Mouse (Mus musculus) adrenal gland, adult (tissue): ENCODE measurements around the gene Slc25a36.

Experiments used
- DNase-seq, 2 experiments: peaks; one replicate each; pipeline ENCODE4 v3.0.0; 2022 to 2023; ENCODE audit warnings: low spot score in 1 of 2; ENCODE audit not compliant: inconsistent age in 2 of 2

Slc25a36 gene

DNA sequence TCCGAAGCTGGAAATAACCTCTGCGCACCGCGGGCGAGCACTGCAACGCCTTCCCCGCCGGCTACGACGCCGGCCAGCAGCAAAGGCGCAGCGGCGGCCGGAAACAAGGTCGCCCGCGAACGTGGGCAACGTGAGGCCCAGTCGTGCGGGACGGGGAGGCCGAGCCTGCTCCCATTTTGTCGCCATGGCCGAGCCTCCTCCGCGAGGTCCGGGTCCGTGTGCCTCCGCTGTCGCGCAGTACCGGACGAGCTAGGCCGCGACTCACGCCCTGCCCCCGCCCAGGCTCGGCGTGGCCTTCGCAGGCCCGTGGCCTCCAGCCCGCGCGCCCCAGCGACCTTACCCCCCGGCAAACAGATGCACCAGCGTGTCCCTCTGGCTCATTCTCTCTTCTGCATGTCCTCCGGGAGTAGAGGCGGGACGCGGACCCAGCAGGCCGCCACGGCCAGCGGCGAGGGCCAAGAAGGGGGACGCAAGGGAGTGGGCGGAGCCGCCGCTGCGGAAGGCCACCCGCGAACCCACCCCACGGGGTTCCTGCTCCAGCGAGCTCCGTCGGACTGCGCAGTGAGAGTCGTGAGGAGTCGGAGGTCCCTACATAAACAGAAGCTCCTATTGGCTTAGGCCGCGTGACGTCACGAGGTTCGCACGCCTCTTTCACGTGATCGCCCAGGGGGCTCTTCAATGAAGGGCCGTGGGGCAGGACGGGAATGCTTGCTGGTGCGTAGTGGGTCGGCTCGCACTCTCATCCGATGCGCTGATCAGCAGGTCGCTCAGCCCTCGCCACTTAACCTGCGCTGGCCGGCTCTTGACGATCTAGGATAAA lies at the start of gene Slc25a36:
Slc25a36 (minus strand) TSS at position 587 of the 820 bp plus-strand sequence.
- DNase-seq: peak; percentile 97 to 99

DNA sequence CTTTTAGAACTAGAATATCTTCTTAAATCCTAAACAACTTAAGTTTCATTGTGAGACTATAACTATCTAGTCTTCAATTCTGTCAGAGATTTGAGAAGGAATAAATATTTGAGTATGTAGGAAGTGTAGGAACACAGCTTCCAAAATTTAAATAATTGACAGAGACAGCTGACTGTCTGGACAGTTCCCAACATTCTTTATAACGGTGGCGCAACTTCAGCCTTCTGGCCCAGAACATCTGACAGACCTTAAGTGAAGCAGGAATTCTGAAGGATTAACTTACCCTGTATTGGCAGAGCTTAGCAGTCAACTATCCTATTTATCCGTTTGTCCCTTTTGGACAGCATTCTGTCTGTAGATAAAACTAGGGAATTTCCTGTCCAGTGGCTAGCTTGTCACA lies 47.5 kb upstream of the Slc25a36 start:
- DNase-seq: no peak

DNA sequence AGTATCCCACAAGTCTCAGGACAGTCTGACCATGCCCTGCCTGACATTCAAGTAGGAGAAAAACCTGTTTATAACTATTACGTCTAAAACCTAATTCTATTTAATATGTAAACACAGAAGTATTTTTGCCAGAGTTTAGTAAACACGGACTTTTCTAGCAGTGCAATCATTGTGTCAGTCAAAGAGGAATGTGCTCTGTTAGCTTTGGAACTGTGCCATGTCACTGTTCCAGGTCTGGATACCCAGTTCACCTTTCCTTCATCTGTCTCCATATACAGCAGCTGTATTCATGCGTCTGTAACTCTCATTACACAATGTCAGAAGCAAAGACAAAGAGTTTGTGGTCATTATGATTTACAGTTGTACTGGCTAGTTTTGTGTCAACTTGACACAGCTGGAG lies 45.0 kb upstream of the Slc25a36 start:
- no peak for DNase-seq

DNA sequence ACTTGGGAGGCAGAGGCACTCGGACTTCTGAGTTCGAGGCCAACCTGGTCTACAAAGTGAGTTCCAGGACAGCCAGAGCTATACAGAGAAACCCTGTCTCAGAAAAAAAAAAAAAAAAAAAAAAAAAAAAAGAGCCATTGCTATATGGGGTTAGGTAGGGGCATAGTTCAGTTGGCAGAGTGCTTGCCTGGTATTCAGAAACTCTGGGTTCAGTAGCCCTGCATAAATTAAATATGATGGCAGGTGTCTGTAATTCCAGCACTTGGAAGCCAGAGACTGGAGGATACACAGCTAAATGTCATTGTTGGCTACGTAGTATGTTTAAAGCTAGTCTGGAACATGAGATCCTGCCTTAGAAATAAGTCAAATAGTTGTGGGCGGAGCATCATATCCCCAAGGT lies 44.0 kb upstream of the Slc25a36 start:
- no peak for DNase-seq

DNA sequence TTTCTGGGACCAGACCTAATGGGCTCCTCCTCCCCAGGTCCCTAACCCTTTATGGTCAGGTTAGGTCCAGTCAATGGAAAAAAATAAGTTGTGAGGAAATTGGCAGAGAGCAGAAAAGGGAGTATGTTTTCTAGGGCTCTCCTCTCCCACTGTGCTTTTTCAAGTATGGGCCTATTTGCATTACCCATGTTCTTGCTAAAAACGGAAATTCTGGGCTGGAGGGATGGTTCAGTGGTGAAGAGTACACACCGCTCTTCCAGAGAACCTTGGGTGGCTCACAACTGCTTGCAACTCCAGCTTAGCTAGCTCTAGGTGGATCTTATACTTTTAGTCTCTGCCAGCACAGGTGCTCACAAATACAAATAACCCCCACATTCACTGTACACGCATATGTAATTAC lies 42.0 kb upstream of the Slc25a36 start:
- no peak for DNase-seq

DNA sequence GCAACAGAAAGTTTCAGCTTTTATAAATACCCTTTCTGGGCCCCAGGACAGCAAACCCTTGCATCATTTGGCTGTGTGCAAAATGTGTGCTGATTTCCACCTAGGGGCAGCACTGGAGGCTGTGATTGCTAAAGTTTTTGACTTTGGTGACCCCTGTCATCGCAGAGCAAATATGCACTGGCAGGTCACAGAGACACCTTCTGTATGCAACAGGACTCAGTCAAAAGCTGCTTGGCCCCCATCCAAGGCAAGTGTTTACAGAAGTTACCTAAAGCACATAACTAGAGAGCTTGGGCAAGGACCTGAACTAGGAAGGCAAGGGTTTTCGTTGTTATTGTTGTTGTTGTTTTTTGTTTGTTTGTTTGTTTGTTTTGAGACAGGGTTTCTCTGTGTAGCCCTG lies 36.3 kb upstream of the Slc25a36 start:
- no peak for DNase-seq

DNA sequence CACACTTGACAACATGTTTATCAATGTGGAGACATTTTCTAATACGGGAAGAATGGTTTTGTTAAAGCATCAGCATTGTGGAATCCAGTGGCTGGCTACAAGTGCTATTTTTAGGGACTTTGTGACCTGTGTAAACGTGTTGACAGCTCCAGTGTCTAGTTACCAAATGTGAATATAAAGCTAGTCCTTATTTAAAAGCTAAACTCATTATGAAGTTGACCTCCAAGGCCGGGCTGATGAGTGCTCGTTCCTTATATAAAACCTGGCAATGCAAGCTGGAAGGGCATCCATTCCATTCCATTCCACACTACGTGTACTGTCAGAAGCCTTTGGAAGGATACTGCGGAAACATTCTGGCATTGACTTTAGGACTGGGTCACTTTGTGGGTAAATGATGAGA lies 34.4 kb upstream of the Slc25a36 start:
- no peak for DNase-seq

DNA sequence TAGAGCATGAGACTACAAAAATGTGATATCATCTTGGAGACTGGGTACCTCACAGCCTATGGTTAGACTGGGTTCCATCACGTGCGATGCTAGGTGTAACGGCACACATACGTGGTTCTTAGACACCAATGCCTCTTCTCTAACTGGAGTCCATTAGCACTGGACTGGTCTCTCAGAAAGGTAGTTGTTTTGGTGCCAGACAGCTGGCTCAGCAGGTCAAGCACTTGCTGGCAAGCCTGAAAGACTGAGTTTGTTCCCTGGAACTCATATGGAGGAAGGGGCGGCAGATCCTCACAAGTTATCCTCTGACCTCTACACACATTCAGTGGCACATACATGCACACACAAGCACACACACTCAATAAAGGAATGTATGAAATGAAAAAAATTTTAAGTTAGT lies 32.5 kb upstream of the Slc25a36 start:
- no peak for DNase-seq

DNA sequence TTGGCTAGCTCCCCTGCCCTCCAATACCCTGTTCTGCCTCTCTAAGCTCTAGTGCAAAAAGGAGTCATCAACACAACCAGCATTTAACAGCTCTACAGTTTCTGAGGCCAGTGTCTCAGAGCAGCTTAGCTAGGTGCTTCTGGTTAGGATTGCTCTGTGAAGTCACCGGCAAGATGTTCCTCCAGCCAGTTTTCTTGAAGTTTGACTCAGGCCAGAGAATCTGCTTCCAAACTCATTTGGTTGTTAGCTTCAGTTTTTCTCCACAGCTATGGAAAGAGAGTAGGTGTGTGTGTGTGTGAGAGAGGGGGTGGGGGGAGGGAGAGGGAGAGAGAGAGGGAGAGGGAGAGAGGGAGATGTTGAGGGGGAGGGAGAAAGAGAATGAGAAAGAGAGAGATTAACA lies 31.6 kb upstream of the Slc25a36 start:
- no peak for DNase-seq

DNA sequence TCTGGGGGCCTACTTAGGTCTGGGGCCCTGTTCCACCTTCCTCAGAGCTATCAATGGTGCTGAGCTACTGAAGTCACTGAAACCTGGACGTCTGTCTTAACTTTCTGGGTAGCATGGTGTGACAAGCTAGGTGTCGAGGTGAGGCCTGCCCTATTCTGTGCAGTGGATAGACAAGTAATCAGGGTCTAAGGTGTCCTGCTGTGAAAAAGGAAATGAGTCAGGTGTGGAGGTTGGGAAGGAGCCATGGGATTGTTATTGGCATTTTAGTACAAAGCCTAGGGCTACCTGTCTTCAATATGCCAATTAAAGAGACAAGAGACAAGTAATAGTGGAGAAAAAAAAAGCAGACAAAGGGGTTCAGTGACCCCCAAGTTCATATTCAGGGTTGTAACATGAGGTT lies 30.8 kb upstream of the Slc25a36 start:
- DNase-seq: no peak

DNA sequence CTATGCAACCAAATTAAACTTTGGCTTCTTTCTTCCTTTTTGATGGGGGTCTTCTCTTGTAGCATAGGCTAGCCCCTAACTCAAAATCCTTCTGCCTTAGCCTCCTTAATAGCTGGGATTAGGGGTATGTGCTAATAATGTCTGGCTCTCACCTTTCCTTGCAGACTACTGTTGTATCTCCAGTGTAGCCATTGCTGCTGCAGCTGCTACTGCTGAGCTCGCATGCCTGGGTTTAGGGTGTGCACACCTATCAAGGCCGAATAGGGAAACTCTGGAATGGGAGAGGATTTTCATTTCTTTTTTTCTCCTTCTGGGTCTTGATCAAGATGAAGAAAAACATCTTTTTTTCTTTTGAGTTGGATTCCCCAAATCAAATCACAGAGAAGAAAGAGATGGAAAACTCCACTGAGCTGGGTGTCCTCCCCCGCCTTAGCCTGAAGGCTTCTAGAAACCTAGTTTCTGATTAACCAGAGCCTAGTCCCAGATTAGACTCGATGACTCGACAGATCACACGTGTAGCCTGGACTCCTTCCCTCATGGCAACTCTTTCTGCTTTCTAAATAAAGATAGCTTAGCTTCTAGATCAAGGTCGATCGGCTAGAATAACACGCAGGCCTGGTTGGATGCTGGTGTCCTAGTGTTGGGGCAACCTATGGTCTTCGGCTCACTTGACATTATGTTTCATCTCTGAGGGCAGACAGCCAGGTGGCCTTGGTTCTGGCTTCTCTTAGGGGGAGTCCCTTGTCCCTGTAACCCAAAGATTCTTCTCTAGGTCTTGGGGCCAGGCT lies 29.4 kb upstream of the Slc25a36 start:
- DNase-seq: peak in 1 of 2 experiments; percentile 33

DNA sequence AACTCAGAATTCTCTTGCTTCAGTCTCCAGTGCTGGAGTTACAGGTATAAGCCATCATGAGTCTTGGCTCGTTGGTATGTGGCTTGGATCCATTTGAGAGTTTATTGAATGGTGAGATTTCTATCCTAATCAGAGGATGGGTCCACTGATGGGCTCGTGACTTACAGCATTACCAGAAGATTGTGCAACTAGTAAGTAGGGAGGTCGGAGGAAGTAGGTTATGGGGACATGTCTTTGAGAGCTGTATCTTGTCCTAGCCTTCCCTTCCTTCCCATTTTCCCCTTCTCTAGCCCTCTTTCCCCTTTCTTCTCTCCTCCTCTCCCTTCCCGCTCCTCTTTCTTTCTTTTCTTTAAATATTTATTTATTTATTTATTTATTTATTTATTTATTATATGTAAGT lies 26.7 kb upstream of the Slc25a36 start:
- no peak for DNase-seq

DNA sequence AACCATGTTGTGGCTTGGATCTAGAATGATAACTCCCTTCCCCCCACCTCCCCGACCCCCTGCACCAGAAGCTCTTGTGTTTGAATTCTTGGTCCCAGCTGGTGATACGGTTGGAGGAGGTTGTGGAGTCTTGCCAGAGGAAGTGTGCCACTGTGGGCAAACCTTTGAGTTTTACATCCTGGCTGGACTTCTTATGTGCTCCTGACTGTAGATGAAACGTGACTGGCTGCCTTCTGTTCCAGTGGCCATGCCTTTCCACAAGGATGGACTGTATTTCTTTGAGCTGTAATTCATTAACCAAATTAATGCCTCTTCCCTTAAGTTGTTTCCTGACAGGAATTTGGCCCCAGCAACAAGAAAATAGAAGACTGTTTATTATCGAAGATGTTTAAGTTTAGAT lies 26.2 kb upstream of the Slc25a36 start:
- DNase-seq: no peak

DNA sequence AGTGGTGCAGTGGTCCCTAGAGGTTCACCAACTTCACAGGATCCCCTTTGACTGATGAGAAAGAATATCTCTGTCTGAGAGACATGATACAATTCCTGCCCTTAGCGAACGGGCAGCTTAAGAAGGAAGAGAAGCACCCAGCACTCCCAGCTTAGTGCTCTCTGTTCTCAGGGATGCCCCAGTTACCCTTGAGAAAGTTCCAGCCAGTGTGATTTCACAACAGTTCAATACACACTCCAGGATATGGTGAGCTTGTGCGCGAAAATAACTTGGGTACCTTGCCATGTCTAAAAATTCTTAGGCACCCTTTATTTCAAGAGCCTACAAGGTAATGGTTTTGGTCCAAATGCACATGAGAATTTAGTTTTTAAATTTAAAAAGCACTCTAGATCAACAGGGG lies 24.9 kb upstream of the Slc25a36 start:
- DNase-seq: no peak

DNA sequence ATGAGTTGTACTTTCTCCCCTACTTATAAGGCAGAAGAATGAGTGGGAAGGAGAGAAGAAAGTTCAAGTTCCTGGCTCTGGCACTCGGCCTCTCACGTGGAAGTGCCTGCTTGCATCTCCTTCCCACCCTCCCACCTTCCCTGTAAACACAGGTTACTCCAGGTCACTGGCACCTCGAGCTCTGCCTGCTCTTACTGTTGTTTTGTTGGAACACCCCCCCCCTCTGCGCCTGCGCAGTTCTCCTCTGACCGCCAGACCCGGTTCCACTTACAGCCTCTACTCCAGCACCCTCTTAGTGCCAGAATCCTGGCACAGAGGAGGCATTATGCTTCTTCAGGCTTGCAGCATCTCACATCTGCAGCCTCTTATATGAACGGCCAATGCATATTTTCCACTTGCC lies 22.2 kb upstream of the Slc25a36 start:
- no peak for DNase-seq

DNA sequence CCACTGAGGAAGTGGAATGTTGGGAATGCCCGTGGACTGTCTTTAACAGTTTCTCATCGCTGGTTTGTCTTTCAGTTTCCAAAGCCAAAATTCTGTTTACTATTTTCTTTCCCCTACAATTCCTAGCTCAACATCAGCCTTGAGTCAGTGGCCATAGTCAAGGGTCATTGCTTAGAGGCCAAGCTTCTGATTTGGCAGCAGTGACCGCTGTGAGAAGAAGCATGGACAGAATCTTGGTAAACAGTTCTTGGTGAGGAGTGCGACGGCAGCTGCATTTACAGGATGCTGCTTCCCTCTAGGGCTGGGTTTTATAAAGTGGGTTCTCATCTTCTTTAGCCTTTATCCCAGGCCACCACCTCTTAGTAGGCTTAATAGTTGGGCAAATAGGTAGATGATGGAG lies 19.0 kb upstream of the Slc25a36 start:
- DNase-seq: no peak

DNA sequence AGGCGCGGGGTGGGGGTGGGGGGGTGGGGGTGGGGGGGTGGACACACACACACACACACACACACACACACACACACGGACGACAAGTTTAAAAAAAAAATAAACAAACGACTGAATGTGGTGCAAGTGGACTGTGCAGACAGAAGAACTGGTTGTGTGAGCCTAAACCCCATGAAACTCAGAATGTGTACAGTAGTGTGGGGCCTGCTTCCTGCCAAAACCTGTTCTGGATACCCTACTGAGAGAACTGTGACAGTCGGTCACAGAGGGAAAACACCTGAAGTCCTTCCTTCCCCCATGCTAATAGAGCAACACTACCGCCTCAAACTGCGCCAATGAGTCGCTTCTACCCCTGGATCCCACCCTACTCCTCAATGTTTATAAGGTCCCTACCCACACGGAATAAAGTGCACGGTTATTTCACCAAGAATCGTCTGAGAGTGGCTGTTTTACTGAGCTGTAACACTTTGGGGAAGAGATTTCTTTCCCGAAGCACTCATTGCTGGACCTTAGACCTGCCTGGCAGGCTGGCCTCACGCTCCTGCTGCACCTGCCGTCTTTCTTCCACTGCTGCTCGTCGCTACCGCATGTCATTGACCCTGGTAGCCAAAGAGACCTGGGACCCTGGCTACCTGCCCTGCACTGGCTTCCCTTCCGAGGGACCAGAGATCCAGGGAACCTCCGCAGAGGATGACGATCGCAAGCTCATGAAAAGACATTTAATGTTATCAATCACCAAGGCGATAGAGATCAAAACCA lies 13.2 kb upstream of the Slc25a36 start:
- no peak for DNase-seq

DNA sequence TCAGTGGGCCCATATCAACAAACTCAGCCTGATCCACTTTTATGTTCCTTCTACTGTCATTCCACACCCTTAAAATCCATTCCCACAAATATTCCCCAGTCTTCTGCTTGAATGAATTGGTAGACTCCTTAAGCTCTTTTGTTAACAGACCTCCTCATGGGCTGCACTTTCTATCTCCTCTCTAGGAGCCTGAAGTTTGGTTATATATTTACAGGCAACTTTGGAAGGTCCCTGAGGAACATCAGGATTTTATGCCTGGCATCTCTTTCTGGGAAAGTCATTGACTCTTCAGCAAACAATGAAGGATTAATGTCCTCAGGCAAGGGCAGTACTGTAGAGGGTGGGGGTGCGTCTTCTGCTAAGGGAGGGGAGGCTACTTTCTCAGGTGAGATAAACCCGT lies 10.5 kb upstream of the Slc25a36 start:
- DNase-seq: no peak

DNA sequence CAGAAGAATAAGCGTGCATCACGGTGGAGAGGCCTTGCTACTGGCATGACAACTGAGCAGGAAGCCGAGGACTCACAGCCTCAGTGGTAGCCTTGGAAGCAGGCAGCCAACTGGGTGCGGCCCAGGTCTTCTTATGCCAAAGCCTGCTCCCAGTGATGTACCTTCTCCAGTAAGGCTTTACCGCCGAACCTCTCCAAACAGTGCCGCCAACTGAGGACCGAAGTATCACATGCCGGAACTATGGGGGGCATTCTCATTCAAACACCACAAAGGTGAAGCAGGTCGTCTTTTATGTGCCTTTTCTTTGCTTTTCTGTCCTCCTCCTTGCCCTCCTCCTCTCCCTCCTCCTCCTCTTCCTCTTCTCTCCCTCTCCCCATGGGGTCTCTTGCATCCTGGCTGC lies 3.3 kb upstream of the Slc25a36 start:
- no peak for DNase-seq

DNA sequence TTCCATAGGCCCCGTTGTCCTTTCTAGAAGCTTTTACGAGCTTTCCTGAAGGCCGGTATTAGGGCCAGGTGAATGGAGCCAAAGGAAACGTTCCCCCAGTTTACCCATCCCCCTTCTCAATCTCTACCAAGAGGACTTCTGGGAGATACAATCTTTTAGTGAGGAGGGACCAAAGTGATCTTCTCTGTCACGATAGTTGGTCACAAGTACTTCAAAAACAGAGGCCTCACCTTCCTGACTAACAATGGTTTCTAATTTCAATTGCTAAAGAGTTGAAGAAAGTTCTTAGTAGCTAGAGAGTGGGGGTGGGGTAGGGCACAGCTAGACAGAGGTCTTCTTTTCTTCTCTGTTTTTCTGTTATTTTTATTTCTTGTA lies 2.6 kb upstream of the Slc25a36 start:
- DNase-seq: no peak

DNA sequence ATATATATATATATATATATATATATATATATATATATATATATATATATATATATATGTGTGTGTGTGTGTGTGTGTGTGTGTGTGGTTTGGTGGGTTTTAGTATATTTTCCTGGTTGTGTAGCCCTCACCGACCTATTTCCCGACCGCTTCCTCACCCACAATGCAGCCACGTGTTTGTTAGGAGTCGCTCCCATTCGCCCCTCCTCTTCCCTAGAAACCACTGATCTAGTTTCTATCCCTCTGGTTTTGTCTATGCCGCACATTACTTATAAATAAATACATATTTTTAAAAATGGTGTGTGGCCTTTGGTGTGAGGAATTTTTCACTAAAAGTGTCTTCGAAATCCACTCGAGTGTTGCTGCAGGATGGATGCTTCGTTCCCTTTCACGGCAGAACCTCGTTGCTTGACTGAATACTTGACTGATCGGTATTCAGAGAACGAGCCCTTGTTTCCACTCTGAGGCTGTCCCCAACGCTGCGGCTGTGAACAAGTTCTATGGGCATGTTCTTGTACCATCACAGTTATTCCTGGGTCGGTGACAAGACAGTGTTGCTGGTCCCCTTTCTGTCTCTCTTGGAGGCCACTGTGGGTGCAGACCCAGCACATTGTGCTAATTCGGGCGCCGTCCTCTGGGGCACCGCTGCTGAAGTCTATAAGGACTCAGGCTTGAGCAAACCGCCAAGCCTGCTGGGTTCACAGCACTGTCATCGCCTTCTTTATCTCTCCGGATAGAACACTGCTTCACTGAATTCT lies 2.0 kb upstream of the Slc25a36 start:
- no peak for DNase-seq
